Comparison of ENCODE assay signal across 29 mouse cellular contexts in genomic region chr1:71632387-71632786, GRCm38 (mm10).
"Had no signal": no experiment of that assay in that cellular context is flagged by ENCODE, and none has a peak within 500 bp of the region (broad histone marks: within the 10 kb centered on the region; RNA-seq: fewer than 3 reads in every experiment).

No protein-coding gene starts in this region.

- DNase-seq: left cerebral cortex, postnatal 4 days; liver; liver, embryonic 13.5 days; lung, adult 18-20 months; lung, adult 2 months; lung, embryonic 14.5 days; lung, postnatal 10 days; lung, postnatal 14 days; lung, postnatal 36 days; lung, postnatal 4 days; midbrain, embryonic 14.5 days had no signal

- H3K4me2 ChIP-seq: limb, embryonic 12.5 days; limb, embryonic 13.5 days; limb, embryonic 15.5 days; liver, embryonic 13.5 days; liver, embryonic 15.5 days; lung, embryonic 14.5 days; lung, embryonic 15.5 days; midbrain, embryonic 11.5 days; midbrain, embryonic 12.5 days; midbrain, embryonic 13.5 days; midbrain, embryonic 15.5 days had no signal

- ATAC-seq: lung, postnatal 0 days; midbrain, embryonic 13.5 days; midbrain, embryonic 15.5 days; midbrain, embryonic 16.5 days had no signal

- H3K36me3 ChIP-seq: midbrain, embryonic 15.5 days had no signal

- H3K27ac ChIP-seq: left cerebral cortex, adult 2 months; limb, embryonic 10.5 days; limb, embryonic 12.5 days; limb, embryonic 13.5 days; limb, embryonic 15.5 days; liver, embryonic 13.5 days; liver, embryonic 14.5 days; liver, embryonic 15.5 days; lung, embryonic 15.5 days; macrophage; midbrain, embryonic 10.5 days; midbrain, embryonic 12.5 days; midbrain, embryonic 13.5 days; midbrain, embryonic 15.5 days had no signal

- H3K27me3 ChIP-seq: limb, embryonic 12.5 days; limb, embryonic 13.5 days; limb, embryonic 15.5 days; liver, embryonic 13.5 days; liver, embryonic 15.5 days; lung, embryonic 15.5 days; megakaryocyte, embryonic 14.5 days; midbrain, embryonic 15.5 days had no signal

- H3K9me3 ChIP-seq: limb, embryonic 10.5 days; limb, embryonic 12.5 days; limb, embryonic 13.5 days; limb, embryonic 15.5 days; liver, embryonic 13.5 days; liver, embryonic 15.5 days; lung, embryonic 15.5 days; midbrain, embryonic 10.5 days; midbrain, embryonic 12.5 days; midbrain, embryonic 13.5 days; midbrain, embryonic 15.5 days had no signal

- H3K4me3 ChIP-seq: left cerebral cortex, adult 2 months; limb, embryonic 10.5 days; limb, embryonic 12.5 days; limb, embryonic 13.5 days; limb, embryonic 15.5 days; liver, embryonic 13.5 days; liver, embryonic 15.5 days; lung, embryonic 15.5 days; megakaryocyte, embryonic 14.5 days; midbrain, embryonic 10.5 days; midbrain, embryonic 12.5 days; midbrain, embryonic 13.5 days; midbrain, embryonic 15.5 days; myocyte had no signal

- H3K9ac ChIP-seq: limb, embryonic 12.5 days; limb, embryonic 13.5 days; limb, embryonic 15.5 days; liver, embryonic 13.5 days; liver, embryonic 14.5 days; liver, embryonic 15.5 days; lung, embryonic 14.5 days; lung, embryonic 15.5 days; midbrain, embryonic 12.5 days; midbrain, embryonic 13.5 days; midbrain, embryonic 15.5 days had no signal

- H3K4me1 ChIP-seq: limb, embryonic 10.5 days; limb, embryonic 12.5 days; limb, embryonic 13.5 days; limb, embryonic 15.5 days; liver, embryonic 13.5 days; lung, embryonic 15.5 days; megakaryocyte, embryonic 14.5 days; midbrain, embryonic 10.5 days; midbrain, embryonic 12.5 days; midbrain, embryonic 13.5 days; midbrain, embryonic 15.5 days had no signal
